Mouse (Mus musculus) kidney, adult 2 months (tissue): ENCODE measurements around the gene Sptb.

ENCODE experiments used
- CTCF ChIP-seq: fragments of 200-500 bp; conservative IDR thresholded peaks from 2 replicates; pipeline ENCODE4 v1.5.1; 2011; ENCODE audit warnings: low read depth, mild to moderate bottlenecking, control low read depth, low read length, moderate library complexity, mixed read lengths; ENCODE audit not compliant: insufficient read depth, insufficient read length
- POLR2A ChIP-seq: fragments of 200-500 bp; IDR thresholded peaks from one replicate; pipeline ENCODE4 v1.6.1; 2011; ENCODE audit warnings: low read depth, low read length, control low read depth

GRCm38 (mm10) chr12:76554871-76555386 lies 155.4 kb downstream of the Sptb start:
- no peak for TF ChIP-seq POLR2A
- no peak for TF ChIP-seq CTCF
